Mouse (Mus musculus) forebrain, postnatal 0 days (tissue): Measurements from ENCODE around the gene Olfm1. TPM values are rescaled to one million over a fixed set of nuclear protein-coding genes. Genes with fewer than 3 reads are reported as not detected.
A peak's percentile ranks its signal among the peaks of the same experiment; 100 is the strongest.

Source experiments
- ATAC-seq: fragments of 200-750 bp; cut with Nextera tagmentation; 2 replicates; pipeline ENCODE4 v1.8.0; 2017; ENCODE audit warnings: mild to moderate bottlenecking, moderate library complexity
- DNase-seq: peaks from one replicate; pipeline ENCODE4 v3.0.0-alpha.2; 2015
- H3K27ac ChIP-seq: fragments of 300-500 bp; sonication (generic); 2 replicates; pipeline ENCODE4 v1.5.1; 2014; ENCODE audit warnings: low read depth, mild to moderate bottlenecking, antibody characterized with exemption, low read length, moderate library complexity, mixed read lengths
- H3K27me3 ChIP-seq: fragments of 300-500 bp; sonication (generic); 2 replicates; pipeline ENCODE4 v1.6.1; 2014; ENCODE audit warnings: mild to moderate bottlenecking, low read length, mixed read lengths; ENCODE audit not compliant: insufficient read depth
- H3K36me3 ChIP-seq: fragments of 300-500 bp; sonication (generic); 2 replicates; pipeline ENCODE4 v1.6.1; 2014; ENCODE audit warnings: mild to moderate bottlenecking, moderate library complexity; ENCODE audit not compliant: insufficient read depth
- H3K4me1 ChIP-seq: fragments of 300-500 bp; sonication (generic); 2 replicates; pipeline ENCODE4 v1.6.1; 2014; ENCODE audit warnings: antibody characterized with exemption; ENCODE audit not compliant: insufficient read depth
- H3K4me2 ChIP-seq: fragments of 300-500 bp; sonication (generic); 2 replicates; pipeline ENCODE4 v1.6.1; 2014; ENCODE audit warnings: low read depth, mild to moderate bottlenecking, moderate library complexity
- H3K4me3 ChIP-seq: fragments of 300-500 bp; sonication (generic); 2 replicates; pipeline ENCODE4 v1.5.1; 2014; ENCODE audit warnings: low read depth, low read length, mixed read lengths
- H3K9ac ChIP-seq: fragments of 300-500 bp; sonication (generic); 2 replicates; pipeline ENCODE4 v1.6.1; 2014; ENCODE audit warnings: mild to moderate bottlenecking
- H3K9me3 ChIP-seq: fragments of 300-500 bp; sonication (generic); 2 replicates; pipeline ENCODE4 v1.6.1; 2016; ENCODE audit warnings: low read length
- CTCF ChIP-seq: sonication (generic); IDR thresholded peaks from 2 replicates; pipeline ENCODE4 v1.5.1; 2016; ENCODE audit warnings: antibody characterized with exemption, control low read depth, low read depth
- WGBS: fragments of 180-500 bp; shearing (Covaris S2); extraction: QIAGEN DNeasy Blood & Tissue Kit; methylation state at CpG from one replicate; pipeline ENCODE4 v1.1.7; 2014; 5-methylcytosine and 5-hydroxymethylcytosine counted together
- polyA plus RNA-seq: library from polyadenylated mRNA; unstranded; fragments of >200 nt; fragmentation: Nextera tagmentation; extraction: Ambion mirVana; gene quantifications from 2 replicates; pipeline ENCODE4 v1.2.1, GENCODE M21; 2015
- total RNA-seq: library from RNA; depleted of rRNA; stranded (reverse); fragments of >200 nt; gene quantifications from 2 replicates; pipeline ENCODE4 v1.2.3, GENCODE M21; 2014

The Olfm1 gene
- total and polyA plus RNA-seq, 2 experiments from 2014 or later, result 344 to 444 TPM

DNA sequence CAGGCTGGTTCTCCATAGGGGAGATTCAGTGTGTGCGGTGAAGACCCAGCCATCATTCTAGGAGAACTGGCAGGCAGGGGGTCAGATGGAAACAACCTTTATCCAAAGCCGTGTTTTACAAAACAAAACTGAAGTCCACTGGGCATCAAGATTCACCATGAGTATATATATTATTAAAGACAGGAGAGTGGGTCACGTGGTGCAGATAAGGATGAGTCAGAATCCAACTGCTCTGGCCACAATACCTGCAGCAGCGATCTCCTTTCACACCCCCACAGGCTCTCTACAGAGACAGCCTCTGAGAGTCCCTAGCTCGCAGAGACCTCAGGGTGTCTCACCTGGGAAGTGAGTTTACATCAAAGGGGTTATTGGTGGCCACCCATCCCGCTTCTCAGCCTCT lies 14.2 kb upstream of the Olfm1 start:
- Histone ChIP-seq H3K9ac (no peak overlapping the region), H3K27ac (no peak overlapping the region), H3K4me2 (no peak overlapping the region), H3K27me3 (no peaks in the 10 kb centered on the region), H3K4me1 (no peaks in the 10 kb centered on the region), H3K4me3 (no peak overlapping the region), H3K36me3 (no peaks in the 10 kb centered on the region), H3K9me3 (no peaks in the 10 kb centered on the region)
- no peak for TF ChIP-seq CTCF
- ATAC-seq, result no peak
- DNase-seq, result no peak
- WGBS, result 90% methylated on average over 6 of the region's 6 CpGs

- Histone ChIP-seq H3K4me1 (no peaks in the 10 kb centered on the region), H3K9me3 (no peaks in the 10 kb centered on the region), H3K4me3 (no peak overlapping the region), H3K4me2 (no peak overlapping the region), H3K36me3 (no peaks in the 10 kb centered on the region), H3K27ac (no peak overlapping the region), H3K27me3 (no peaks in the 10 kb centered on the region), H3K9ac (no peak overlapping the region)
- TF ChIP-seq CTCF, result no peak
- ATAC-seq (no peak), DNase-seq (no peak)
- 78% methylated on average over 3 of the region's 3 CpGs for WGBS
These were observed 12.7 kb upstream of the Olfm1 start for GRCm38 (mm10) chr2:28180053-28180452.

DNA sequence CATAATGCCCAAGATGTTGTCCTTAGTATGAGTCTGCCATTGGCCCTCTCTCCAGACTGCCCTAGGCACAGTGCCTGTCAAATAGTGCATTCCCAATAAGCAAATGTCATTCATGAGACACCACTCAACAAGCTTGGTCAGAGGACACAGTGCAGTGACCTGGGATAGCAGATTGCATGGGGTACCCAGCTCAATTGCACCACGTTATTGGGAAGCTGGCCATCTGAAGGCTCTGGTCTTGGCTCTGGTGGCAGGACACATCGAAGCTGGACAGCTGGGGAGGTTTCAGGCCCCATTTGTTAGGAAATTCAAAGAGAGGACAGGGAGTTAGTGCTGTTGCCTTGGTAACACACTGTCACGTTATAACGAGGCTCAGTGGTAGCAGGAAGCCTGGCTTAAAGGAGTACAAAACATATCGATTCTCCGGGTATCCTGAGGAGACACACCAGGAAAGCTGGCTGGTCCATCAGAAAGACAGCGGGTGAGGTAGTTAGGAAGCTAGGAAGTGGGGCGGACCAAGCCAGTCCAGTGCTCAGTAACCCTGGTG lies 4.3 kb upstream of the Olfm1 start:
- ATAC-seq, result peak; percentile 36
- DNase-seq, result peak; percentile 49
- Histone ChIP-seq H3K36me3 (no peaks in the 10 kb centered on the region), H3K4me2 (no peak overlapping the region), H3K9me3 (no peaks in the 10 kb centered on the region), H3K27me3 (no peaks in the 10 kb centered on the region), H3K4me1 (peaks cover 20% of the 10 kb centered on the region), H3K9ac (no peak overlapping the region), H3K4me3 (no peak overlapping the region), H3K27ac (no peak overlapping the region)
- no peak for TF ChIP-seq CTCF
- WGBS, result 18% methylated on average over 8 of the region's 8 CpGs

DNA sequence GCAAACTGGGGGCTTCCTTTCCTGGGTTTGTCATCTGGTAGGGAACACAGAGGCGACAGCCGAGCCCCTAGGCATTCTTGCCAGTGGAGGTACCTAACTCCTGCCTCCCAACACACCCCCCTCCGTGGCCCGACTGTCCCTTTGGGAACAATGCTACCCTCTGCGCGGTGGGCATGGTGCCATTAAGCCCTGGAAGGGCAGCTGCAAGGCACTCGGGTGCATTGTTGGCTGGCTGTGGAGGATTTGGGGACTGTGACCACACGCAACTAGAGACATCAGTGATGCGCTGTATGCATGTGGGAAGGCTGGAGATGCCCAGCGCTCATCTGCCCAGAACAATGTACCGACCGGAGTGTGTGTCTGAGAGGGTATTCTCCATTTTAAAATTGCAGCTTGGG lies 897 bp downstream of the Olfm1 start:
- 12% methylated on average over 12 of the region's 12 CpGs for WGBS
- peaks cover 38% of the 10 kb centered on the region for H3K4me1 ChIP-seq
- peak overlapping the region; percentile 73 for H3K4me2 ChIP-seq
- no peaks in the 10 kb centered on the region for H3K27me3 ChIP-seq
- no peak for TF ChIP-seq CTCF
- peak overlapping the region; percentile 90 for H3K27ac ChIP-seq
- H3K9ac ChIP-seq, result peak overlapping the region; percentile 86
- peak overlapping the region; percentile 73 for H3K4me3 ChIP-seq
- peak; percentile 27 for ATAC-seq
- DNase-seq, result peak; percentile 77
- no peaks in the 10 kb centered on the region for H3K9me3 ChIP-seq
- no peaks in the 10 kb centered on the region for H3K36me3 ChIP-seq

DNA sequence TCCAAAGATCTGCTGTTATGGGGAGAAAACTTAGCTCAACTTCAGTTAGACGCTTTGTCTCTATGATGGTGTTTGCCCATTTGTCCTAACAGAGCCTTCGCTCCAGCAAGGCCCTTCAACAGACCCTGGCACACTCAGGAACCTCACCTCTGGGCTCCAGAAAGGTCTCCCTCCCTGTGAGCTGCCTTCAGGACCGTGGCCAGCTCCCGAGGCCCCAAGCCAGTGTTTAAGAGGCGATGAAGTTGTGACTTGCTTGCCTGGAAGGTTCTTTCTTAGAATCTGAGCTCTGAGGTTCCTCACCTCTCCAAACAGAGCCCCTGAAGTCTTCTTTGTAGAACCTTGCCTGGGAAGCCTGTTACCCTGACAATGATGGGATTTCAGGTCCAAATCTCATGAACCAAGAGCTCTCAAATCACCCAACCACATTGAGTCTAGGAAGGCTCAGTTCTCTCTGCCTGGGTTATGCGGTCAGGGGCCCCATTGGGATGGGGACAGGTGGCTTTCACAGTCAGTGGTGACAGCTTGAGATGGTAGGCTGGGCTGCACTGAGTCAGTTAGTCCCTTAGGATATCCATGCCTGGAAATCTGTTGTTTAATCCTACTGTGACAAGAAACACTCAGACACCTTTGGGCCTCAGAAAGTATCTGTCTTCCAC lies 2.3 kb downstream of the Olfm1 start:
- no peak for DNase-seq
- H3K4me1 ChIP-seq, result peaks cover 33% of the 10 kb centered on the region; the same call in 1 of the 2 replicates
- 42% methylated on average over 6 of the region's 6 CpGs for WGBS
- peak overlapping the region; percentile 73 for H3K4me3 ChIP-seq
- ATAC-seq, result no peak
- no peaks in the 10 kb centered on the region for H3K9me3 ChIP-seq
- H3K27ac ChIP-seq, result no peak overlapping the region
- no peaks in the 10 kb centered on the region for H3K36me3 ChIP-seq
- no peak for TF ChIP-seq CTCF
- H3K4me2 ChIP-seq, result peak overlapping the region; percentile 73
- H3K9ac ChIP-seq, result peak overlapping the region; percentile 86; the same call in 1 of the 2 replicates
- H3K27me3 ChIP-seq, result no peaks in the 10 kb centered on the region

- Histone ChIP-seq H3K4me1 (peaks cover 33% of the 10 kb centered on the region; the same call in 1 of the 2 replicates), H3K9me3 (no peaks in the 10 kb centered on the region), H3K27ac (no peak overlapping the region), H3K36me3 (no peaks in the 10 kb centered on the region), H3K4me3 (no peak overlapping the region), H3K9ac (no peak overlapping the region; the same call in 1 of the 2 replicates), H3K27me3 (no peaks in the 10 kb centered on the region), H3K4me2 (peak overlapping the region; percentile 73)
- WGBS, result 36% methylated on average over 8 of the region's 8 CpGs
- DNase-seq, result no peak
- no peak for TF ChIP-seq CTCF
- ATAC-seq, result no peak
These were observed 2.9 kb downstream of the Olfm1 start for GRCm38 (mm10) chr2:28195726-28196125.

- Histone ChIP-seq H3K9ac (no peak overlapping the region), H3K27me3 (no peaks in the 10 kb centered on the region), H3K4me3 (no peak overlapping the region), H3K4me1 (0 out of 2 replicates have a peak, but pooled peaks cover 4% of the 10 kb centered on the region), H3K36me3 (no peaks in the 10 kb centered on the region), H3K27ac (no peak overlapping the region), H3K9me3 (no peaks in the 10 kb centered on the region), H3K4me2 (no peak overlapping the region)
- 66% methylated on average over 3 of the region's 3 CpGs for WGBS
- TF ChIP-seq CTCF, result no peak
- DNase-seq, result no peak
- ATAC-seq, result no peak
These were observed 8.6 kb downstream of the Olfm1 start for GRCm38 (mm10) chr2:28201441-28201841.
